Mouse (Mus musculus) cerebellum, adult 11 months (tissue): ENCODE measurements around the gene Agbl2.

ENCODE experiments used
- DNase-seq: peaks from one replicate; pipeline ENCODE4 v3.0.0; 2022

Gene Agbl2

DNA sequence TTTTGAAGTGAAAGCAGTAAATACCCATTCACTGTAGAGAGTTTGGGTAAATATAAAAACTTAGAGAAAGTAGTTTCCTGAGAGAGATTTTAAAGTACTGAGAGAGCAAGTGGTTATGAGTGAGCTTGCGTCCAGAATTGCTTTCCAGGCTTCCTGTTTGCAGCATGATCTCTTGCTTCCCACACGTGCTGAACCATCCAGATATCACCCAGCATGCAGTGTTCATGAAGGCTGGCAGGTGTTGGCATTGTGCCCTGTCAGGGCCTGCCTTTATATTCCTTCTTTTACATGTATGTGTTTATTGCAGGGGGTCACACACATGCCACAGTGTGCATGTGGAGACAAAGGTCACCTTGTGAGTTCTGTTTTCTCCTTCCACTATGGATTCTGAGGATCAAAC, 92.7 kb downstream of the Agbl2 start:
- no peak for DNase-seq

GRCm38 (mm10) chr2:90877584-90878259, 95.2 kb downstream of the Agbl2 start:
- DNase-seq: no peak

DNA sequence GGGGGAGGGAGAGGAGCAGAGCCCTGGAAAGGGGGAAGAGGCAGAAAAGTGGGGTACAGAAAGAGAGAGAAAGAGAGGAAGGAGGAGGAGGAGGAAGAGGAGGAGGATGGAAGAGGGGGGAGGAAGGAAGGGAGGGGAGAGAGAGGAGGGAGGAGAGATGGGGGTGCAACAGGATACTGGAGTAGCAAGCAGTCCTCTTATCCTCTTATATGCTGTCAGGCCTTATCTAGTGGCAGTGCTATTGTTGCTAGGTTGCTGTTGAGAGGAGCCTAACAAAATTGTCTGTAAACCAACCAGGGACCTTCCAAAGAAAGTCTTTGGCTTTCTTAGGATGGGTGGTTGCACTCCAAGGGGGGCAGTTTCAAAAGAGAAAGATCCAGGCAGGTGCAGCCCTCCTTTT, 96.9 kb downstream of the Agbl2 start:
- DNase-seq: no peak

DNA sequence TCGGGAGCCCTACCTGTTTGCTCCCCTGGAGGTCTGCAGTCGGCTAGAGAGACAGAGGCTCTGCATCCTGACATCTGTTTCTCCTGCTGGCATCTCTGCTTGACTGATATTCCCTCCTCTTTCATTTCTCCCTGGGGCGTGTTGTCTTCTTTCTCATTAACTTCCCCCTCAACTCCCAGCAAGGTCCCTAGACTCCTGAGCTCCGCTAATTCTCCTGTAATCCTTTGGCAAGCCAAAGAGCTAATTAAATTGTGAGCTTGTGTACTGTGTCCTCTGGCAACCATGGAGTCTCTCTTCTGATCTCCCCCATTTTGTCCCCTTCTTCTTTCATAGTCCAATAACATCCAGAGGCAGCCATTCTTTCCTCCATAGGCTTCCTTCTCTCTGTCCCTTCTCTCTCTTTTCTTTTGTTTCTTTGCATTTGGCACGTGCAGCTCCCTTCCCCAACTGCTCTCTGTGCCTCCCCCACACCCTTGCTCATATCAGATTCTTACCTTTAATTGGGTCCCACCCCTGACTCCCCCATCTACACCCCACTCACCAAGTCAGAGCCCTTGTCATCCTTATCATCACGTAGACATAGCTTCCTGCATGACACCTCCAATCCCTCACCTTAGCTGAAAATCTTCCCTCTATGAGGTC, 97.7 kb downstream of the Agbl2 start:
- no peak for DNase-seq

GRCm38 (mm10) chr2:90881824-90882223, 99.3 kb downstream of the Agbl2 start:
- no peak for DNase-seq
